In the genomic region with DNA sequence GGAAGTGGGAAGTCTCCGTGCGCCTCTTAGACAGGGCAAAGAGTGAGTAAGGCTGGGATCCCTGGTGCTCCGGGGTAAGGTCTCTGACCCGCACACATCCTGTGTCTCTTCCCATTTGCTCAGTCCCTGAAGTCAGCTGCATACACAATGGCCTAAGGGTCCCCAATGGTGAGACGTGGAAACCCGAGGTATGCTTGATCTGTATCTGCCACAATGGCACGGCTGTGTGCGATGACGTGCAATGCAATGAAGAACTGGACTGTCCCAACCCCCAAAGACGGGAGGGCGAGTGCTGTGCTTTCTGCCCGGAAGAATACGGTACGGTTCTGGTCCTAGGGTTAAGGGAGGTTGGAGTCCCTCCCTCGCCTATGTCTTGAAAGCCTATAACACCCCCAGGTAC, we compare ENCODE assay signal across 10 mouse cellular contexts. TPM values are rescaled to one million over a fixed set of nuclear protein-coding genes. Genes with fewer than 3 reads are reported as not detected.
DNase-seq lines count a peak whose midpoint lies in the region; ATAC-seq and TF ChIP-seq lines count a peak whose summit lies in the region.
"Had no signal": no experiment of that assay in that cellular context is flagged by ENCODE, and none has a peak within 500 bp of the region (broad histone marks: within the 10 kb centered on the region; RNA-seq: fewer than 3 reads in every experiment).

No protein-coding gene starts in this region.

- H3K36me3 ChIP-seq in forebrain, embryonic 12.5 days (replicated peaks): no peaks in the 10 kb centered on the region
- H3K36me3 ChIP-seq in limb, embryonic 13.5 days: peaks cover 47% of the 10 kb centered on the region
- H3K36me3 ChIP-seq in small intestine, adult 2 months (ENCODE audit: control insufficient read depth, insufficient read depth, low read length): no peaks in the 10 kb centered on the region

- no peaks in the 10 kb centered on the region for H3K9me3 ChIP-seq in forebrain, embryonic 12.5 days
- no peaks in the 10 kb centered on the region for H3K9me3 ChIP-seq in limb, embryonic 13.5 days

- TF ChIP-seq POLR2A in small intestine, adult 2 months (IDR thresholded peaks at IDR 0.05; ENCODE audit: low read depth, low read length): no peak

- H3K27ac ChIP-seq in layer of hippocampus, adult 2 months: no peak overlapping the region
- H3K27ac ChIP-seq in forebrain, embryonic 12.5 days: no peak overlapping the region
- peak overlapping the region; percentile 39; the same call in 1 of the 2 replicates for H3K27ac ChIP-seq in limb, embryonic 13.5 days
- H3K27ac ChIP-seq in small intestine, adult 2 months (ENCODE audit: insufficient read depth, low read depth, low read length): peak overlapping the region; percentile 15; the same call in 1 of the 2 replicates

- peak overlapping the region; percentile 59 for H3K4me2 ChIP-seq in forebrain, embryonic 12.5 days
- H3K4me2 ChIP-seq in limb, embryonic 13.5 days (replicated peaks): peak overlapping the region; percentile 89

- under 1% methylated on average over 15 of the region's 15 CpGs for WGBS in forebrain, embryonic 12.5 days
- 3% methylated on average over 15 of the region's 15 CpGs for WGBS in limb, embryonic 13.5 days
- 2% methylated on average over 15 of the region's 15 CpGs for WGBS in small intestine, adult 2 months

- H3K9ac ChIP-seq in forebrain, embryonic 12.5 days: no peak overlapping the region
- peak overlapping the region; percentile 90 for H3K9ac ChIP-seq in limb, embryonic 13.5 days

- no peak for TF ChIP-seq CTCF in layer of hippocampus, adult 2 months (conservative IDR thresholded peaks at IDR 0.05)
- no peak for TF ChIP-seq CTCF in small intestine, adult 2 months (IDR thresholded peaks at IDR 0.05; ENCODE audit: extremely low read depth, insufficient read length, insufficient replicate concordance, low read depth, low read length)

- ATAC-seq in forebrain, embryonic 12.5 days (ENCODE audit: low FRiP score): peak; percentile 18; the same call in 1 of the 2 replicates
- no peak for ATAC-seq in limb, embryonic 13.5 days (ENCODE audit: low FRiP score, low read depth)
- no peak for ATAC-seq in cerebellum, adult (ENCODE audit: insufficient number of reproducible peaks, low FRiP score, low TSS enrichment)

- no peak for DNase-seq in layer of hippocampus, adult 2 months (ENCODE audit: low spot score in 2 of 2)
- no peak for DNase-seq in layer of hippocampus, postnatal 14 days (ENCODE audit: low spot score in 2 of 2)
- no peak for DNase-seq in layer of hippocampus, postnatal 25 days (ENCODE audit: extremely low spot score in 1 of 2, low spot score in 1 of 2)
- no peak for DNase-seq in layer of hippocampus, postnatal 36 days

- H3K27me3 ChIP-seq in forebrain, embryonic 12.5 days: peaks cover 97% of the 10 kb centered on the region
- H3K27me3 ChIP-seq in limb, embryonic 13.5 days: peaks cover 3% of the 10 kb centered on the region; the same call in 1 of the 2 replicates
- H3K27me3 ChIP-seq in small intestine, adult 2 months (ENCODE audit: control insufficient read depth, insufficient read depth, low read length): peaks cover 7% of the 10 kb centered on the region; the same call in 1 of the 2 replicates

- peaks cover 15% of the 10 kb centered on the region for H3K4me1 ChIP-seq in forebrain, embryonic 12.5 days
- H3K4me1 ChIP-seq in limb, embryonic 13.5 days: peaks cover 65% of the 10 kb centered on the region
- peaks cover 6% of the 10 kb centered on the region for H3K4me1 ChIP-seq in small intestine, adult 2 months (ENCODE audit: control insufficient read depth, insufficient read depth, insufficient read length, low read length)

- peak overlapping the region; percentile 49; the same call in 1 of the 2 replicates for H3K4me3 ChIP-seq in layer of hippocampus, adult 2 months
- peak overlapping the region; percentile 35 for H3K4me3 ChIP-seq in forebrain, embryonic 12.5 days (replicated peaks)
- peak overlapping the region; percentile 66 for H3K4me3 ChIP-seq in limb, embryonic 13.5 days
- peak overlapping the region; percentile 58 for H3K4me3 ChIP-seq in small intestine, adult 2 months (ENCODE audit: low read depth, low read length)

RNA-seq across cellular contexts. Expression of gene Col1a1, which starts 1.8 kb away (rescaled TPM):
- total RNA-seq in layer of hippocampus, adult 2 months (2021): 10 to 100 TPM in 1 of 2 experiments, 1 to 10 TPM in 1; 9.6 to 14.0 TPM
- 10 to 100 TPM; 39.7 to 59.5 TPM for total RNA-seq in layer of hippocampus, postnatal 14 days (2021)
- 208 and 267 TPM in 2 replicates for polyA plus RNA-seq in forebrain, embryonic 12.5 days (2016; fragmentation: Nextera tagmentation; extraction: Ambion mirVana)
- polyA plus RNA-seq in limb, embryonic 13.5 days (2015; fragmentation: Nextera tagmentation; extraction: Ambion mirVana): 1,007 and 1,170 TPM in 2 replicates
- 49.0 and 51.1 TPM in 2 replicates for polyA plus RNA-seq in small intestine, adult 2 months (2012; rRNA removed)
- 10 to 100 TPM; 18.5 to 19.2 TPM for total RNA-seq in layer of hippocampus, postnatal 25 days (2021)
- total RNA-seq in layer of hippocampus, postnatal 36 days (2021): 10 to 100 TPM; 12.0 to 18.6 TPM

RNA-seq across cellular contexts. Expression of gene Hils1, which starts 29.6 kb away (rescaled TPM):
- total RNA-seq in layer of hippocampus, adult 2 months (2021): not detected
- total RNA-seq in layer of hippocampus, postnatal 14 days (2021): not detected
- polyA plus RNA-seq in forebrain, embryonic 12.5 days (2016; fragmentation: Nextera tagmentation; extraction: Ambion mirVana): not detected in 2 replicates
- polyA plus RNA-seq in limb, embryonic 13.5 days (2015; fragmentation: Nextera tagmentation; extraction: Ambion mirVana): not detected in 2 replicates
- 0.14 TPM in 1 of 2 replicates, not detected in the other for polyA plus RNA-seq in small intestine, adult 2 months (2012; rRNA removed)
- not detected for total RNA-seq in layer of hippocampus, postnatal 25 days (2021)
- total RNA-seq in layer of hippocampus, postnatal 36 days (2021): not detected
- total RNA-seq: gastrocnemius, adult 8-10 months had no signal
- polyA plus RNA-seq: spleen, adult 2 months had no signal

RNA-seq across cellular contexts. Expression of gene Sgca, which starts 38.3 kb away (rescaled TPM):
- total RNA-seq in layer of hippocampus, adult 2 months (2021): under 1 TPM in 1 of 2 experiments, not detected in 1; 0.44 TPM
- total RNA-seq in layer of hippocampus, postnatal 14 days (2021): under 1 TPM; 0.95 to 0.99 TPM
- not detected in 2 replicates for polyA plus RNA-seq in forebrain, embryonic 12.5 days (2016; fragmentation: Nextera tagmentation; extraction: Ambion mirVana)
- 6.1 and 7.1 TPM in 2 replicates for polyA plus RNA-seq in limb, embryonic 13.5 days (2015; fragmentation: Nextera tagmentation; extraction: Ambion mirVana)
- 1.7 and 3.7 TPM in 2 replicates for polyA plus RNA-seq in small intestine, adult 2 months (2012; rRNA removed)
- total RNA-seq in layer of hippocampus, postnatal 25 days (2021): under 1 TPM; 0.44 to 0.45 TPM
- under 1 TPM in 1 of 2 experiments, not detected in 1; 0.48 TPM for total RNA-seq in layer of hippocampus, postnatal 36 days (2021)

RNA-seq across cellular contexts. Expression of gene Ppp1r9b, which starts 53.0 kb away (rescaled TPM):
- 100 to 1,000 TPM; 967 to 974 TPM for total RNA-seq in layer of hippocampus, adult 2 months (2021)
- 100 to 1,000 TPM; 705 to 706 TPM for total RNA-seq in layer of hippocampus, postnatal 14 days (2021)
- polyA plus RNA-seq in forebrain, embryonic 12.5 days (2016; fragmentation: Nextera tagmentation; extraction: Ambion mirVana): 16.6 and 17.7 TPM in 2 replicates
- polyA plus RNA-seq in limb, embryonic 13.5 days (2015; fragmentation: Nextera tagmentation; extraction: Ambion mirVana): 11.4 and 11.8 TPM in 2 replicates
- 17.0 and 29.4 TPM in 2 replicates for polyA plus RNA-seq in small intestine, adult 2 months (2012; rRNA removed)
- total RNA-seq in layer of hippocampus, postnatal 25 days (2021): 100 to 1,000 TPM; 926 to 939 TPM
- total RNA-seq in layer of hippocampus, postnatal 36 days (2021): 100 to 1,000 TPM; 931 to 932 TPM

Comparison
In these comparisons a context has a peak if more than half of its experiments do, and no peak if none do; other contexts are left out.
1. H3K27ac ChIP-seq: peak in limb, embryonic 13.5 days (single experiment) and small intestine, adult 2 months (single experiment); none in layer of hippocampus, adult 2 months (single experiment) and forebrain, embryonic 12.5 days (single experiment).
2. Peak in every context shown above with its lines, with median percentiles within 50 percentile points of each other: H3K4me3 ChIP-seq.